Mouse (Mus musculus): ENCODE measurements at regions not wholly inside any gene's neighbourhood (a gene's known extent, or its start where the extent isn't known, plus 50 kb on each side); places are given as distances from the start of the nearest gene placed in this dataset.

- no peak for DNase-seq (ENCODE audit: low spot score)
Measured at GRCm38 (mm10) chr4:47630006-47630405, 155.5 kb downstream of the Sec61b start.

GRCm38 (mm10) chr4:47630427-47630826, 156.0 kb downstream of the Sec61b start:
- no peak for DNase-seq (ENCODE audit: low spot score)

DNA sequence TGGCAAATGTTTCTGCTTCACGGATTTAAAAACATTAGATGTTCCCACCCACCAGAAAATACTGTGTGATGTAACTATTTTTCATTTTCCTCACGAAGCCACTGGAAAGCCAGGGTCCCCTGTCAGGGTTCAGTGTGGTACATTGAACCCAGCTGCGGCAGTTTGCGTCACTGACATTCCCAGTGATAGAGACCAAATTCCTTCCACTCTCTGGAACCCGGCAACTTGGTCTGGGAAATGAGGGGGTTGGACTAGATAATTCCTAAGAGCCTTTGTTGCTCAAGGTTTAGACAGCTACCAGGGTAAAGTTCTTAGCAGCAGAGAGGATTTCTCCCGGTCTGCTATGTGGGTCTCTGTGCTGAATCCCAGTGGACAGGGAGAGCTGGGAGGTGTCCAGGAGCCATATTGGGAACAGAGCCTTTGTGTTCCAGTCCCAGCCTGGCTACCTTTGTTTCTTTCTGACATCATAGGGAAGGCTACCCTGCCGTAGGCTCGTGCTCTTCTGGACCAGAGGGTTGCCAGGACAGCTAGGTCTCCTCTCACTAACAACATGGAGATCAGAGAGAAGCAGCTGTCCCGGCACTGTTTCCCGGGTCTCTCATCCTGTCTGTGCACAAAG, 164.5 kb downstream of the Sec61b start:
- no peak for DNase-seq (ENCODE audit: low spot score)

DNA sequence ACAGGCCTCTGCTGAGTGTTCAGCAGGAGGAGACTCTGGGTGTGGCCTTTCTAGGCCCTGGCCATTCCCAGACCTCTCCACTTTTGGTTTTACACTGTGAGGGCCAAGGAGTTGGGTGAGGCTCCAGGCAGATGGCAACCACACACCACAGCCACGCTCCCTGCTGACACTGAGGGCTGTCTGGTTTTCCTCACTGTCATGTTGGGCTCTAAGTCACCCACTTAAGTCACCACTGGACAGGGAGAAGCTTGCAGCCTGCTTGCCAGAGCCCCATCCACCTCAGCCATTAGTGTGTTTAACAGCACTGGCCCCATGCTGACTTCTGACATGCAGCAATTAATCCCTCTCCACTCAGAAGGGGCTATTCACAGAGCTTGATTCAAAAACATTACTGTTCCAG, 170.6 kb downstream of the Sec61b start:
- peak; percentile 49 for DNase-seq (ENCODE audit: low spot score)

DNA sequence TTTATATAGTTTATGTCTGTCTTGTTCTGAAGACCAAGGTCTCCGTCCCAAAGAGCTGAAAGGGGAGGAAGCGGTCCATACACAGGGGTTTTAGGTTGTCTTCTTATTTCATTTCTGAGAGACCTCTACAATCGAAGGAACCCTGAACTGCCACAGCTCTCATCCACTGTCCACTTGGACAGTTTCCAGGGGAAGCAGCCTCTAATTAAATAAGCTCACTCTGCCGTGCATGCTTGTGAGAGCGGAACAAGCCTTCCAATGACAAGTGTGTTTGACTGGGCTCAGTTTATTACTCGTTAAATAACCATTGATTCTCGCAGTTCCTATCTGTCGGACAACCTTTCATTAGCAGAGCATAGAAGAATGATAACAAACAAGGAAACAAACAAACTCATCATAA, 174.2 kb downstream of the Sec61b start:
- DNase-seq (ENCODE audit: low spot score): no peak

DNA sequence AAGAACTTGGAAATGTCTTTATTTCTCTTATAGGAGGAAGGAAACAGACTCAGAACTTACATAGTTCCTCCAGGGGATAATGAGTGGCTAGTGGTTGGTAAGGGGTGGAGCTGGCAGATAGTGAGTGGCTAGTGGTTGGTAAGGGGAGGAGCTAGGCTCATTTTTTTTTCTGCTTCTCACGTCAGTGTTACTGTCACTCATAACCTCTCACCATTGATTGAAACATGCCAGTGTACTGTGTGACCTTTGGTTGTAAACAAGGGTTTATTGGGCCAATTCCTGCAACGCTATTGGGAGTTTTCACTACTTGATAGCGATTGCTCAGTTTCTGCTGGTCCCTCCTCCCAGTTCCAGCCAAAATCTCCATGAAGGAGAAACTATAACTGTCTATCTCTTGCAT, 175.5 kb downstream of the Sec61b start:
- no peak for DNase-seq (ENCODE audit: low spot score)

DNA sequence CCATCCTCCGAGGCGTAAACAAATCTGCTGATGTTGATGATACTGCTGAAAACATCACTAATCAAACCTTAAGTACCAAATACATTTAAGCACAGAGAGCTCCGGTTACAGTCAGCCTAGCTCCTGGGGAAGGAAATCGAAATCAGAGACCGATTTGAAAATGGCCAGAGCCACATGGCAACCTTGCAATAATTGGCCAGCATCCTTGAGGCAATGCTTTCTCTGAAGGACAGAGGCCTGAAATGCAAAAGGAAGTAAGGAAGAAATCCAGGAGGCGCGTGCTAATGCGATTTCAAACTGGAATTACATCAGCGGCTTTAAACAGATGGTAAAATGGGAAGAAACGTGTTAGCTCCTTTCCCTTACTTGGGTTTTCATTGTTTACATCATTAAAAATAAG, 177.1 kb downstream of the Sec61b start:
- DNase-seq (ENCODE audit: low spot score): peak; percentile 5

GRCm38 (mm10) chr4:47653143-47653542, 178.7 kb downstream of the Sec61b start:
- no peak for DNase-seq (ENCODE audit: low spot score)

DNA sequence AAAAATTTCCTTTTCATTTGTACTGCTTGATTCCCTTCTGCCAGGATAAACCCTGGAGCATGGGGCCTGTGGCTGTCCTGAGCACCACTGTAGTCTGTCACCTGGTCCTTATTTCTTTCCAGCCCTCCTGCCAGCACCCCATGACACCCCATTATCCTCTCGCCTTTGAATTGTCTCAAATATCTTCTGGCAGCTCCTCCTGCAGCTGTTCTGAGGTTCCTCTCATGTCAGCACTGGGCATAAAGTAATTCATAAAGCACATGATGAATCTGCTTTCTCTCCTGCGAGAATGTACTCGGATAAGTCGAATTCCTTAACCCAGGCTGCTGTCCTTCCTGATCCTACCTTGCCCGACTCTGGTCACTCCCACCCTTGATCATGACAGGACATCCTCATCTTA, 195.1 kb downstream of the Sec61b start:
- DNase-seq (ENCODE audit: low spot score): no peak

GRCm38 (mm10) chr4:47670476-47670875, 196.0 kb downstream of the Sec61b start:
- DNase-seq (ENCODE audit: low spot score): no peak

DNA sequence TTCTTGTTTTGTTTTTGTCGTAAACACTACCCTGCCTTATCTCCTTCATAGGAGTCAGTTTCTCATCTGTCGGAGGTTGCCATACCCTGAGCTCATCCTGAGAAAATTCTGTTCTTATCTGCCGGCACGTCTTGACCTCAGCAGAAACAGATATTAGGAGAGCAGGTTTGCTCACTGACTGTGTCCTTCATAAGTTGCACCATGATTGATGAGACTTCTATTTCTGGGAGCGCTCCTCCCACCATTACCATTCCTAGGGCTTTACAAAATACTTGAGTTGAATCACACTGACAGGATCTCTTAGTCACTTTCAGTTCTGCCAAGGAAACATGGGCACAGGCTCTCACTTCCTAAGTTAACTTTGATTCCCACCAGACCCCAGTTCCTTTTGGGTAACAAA, 196.9 kb downstream of the Sec61b start:
- no peak for DNase-seq (ENCODE audit: low spot score)

DNA sequence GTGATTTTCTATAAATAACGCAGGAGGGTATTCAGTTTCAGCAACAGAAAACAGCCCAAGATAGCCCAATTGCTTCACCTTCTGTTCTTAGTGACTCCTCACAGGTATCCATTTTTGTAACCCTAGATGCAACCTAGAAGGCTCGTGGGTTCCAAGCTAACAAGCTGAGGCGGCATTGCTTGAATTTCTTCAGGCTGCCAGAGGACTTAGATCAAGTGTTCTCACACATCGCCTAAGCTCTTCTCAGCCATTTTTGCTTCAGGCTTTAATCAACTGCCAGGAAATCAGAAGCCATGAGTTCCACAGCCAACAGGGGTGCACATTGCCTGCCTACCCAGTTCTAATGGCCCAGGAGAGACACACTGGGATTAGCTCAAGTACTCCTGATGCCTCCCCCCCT, 206.7 kb downstream of the Sec61b start:
- no peak for DNase-seq (ENCODE audit: low spot score)

- DNase-seq (ENCODE audit: low spot score): no peak
Measured at GRCm38 (mm10) chr4:47691207-47691606, 216.7 kb downstream of the Sec61b start.

- DNase-seq (ENCODE audit: low spot score): no peak
Measured at GRCm38 (mm10) chr4:47692654-47693053, 218.2 kb downstream of the Sec61b start.

- DNase-seq (ENCODE audit: low spot score): no peak
Measured at GRCm38 (mm10) chr4:47693221-47693620, 218.8 kb downstream of the Sec61b start.

DNA sequence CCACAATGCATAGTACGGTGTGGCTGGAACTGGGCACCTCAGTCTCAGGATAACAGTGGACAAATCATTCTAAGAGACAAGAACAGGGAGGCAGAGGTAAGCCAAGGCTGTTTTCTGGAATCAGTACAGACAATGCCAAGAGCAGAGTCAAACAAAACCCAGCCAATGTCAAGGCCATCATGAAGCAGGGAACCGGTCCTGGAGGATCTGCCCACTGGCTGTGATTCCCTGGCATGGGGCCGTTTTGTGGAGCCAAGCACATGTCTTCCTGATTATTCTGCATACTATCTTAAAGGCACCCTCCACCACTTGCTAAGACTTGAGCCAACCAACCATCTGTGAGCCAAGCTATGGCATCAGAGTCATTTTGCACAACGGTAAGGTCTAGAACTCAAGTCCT, 222.6 kb downstream of the Sec61b start:
- no peak for DNase-seq (ENCODE audit: low spot score)

DNA sequence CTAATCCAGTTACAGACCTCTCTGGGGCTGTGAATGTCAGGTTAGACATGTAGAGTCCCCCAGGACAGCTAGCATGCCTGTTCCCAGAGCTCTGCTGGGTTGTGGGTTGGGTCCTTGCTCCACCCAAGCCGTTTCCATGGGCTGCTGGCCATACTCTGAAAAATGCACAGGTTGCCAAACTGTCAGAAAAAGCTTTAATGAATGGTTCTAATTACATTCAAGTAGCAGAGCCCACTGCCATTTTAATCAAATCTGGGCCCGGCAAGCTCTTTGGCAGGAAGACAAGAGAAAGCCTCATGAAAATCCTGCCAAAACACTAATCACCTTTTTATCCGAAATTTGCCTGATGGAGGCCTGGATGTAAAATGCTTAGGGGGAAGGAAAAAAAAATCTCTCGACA, 224.1 kb downstream of the Sec61b start:
- DNase-seq (ENCODE audit: low spot score): no peak

GRCm38 (mm10) chr4:47698926-47699325, 224.5 kb downstream of the Sec61b start:
- DNase-seq (ENCODE audit: low spot score): no peak

- no peak for DNase-seq (ENCODE audit: low spot score)
Measured at GRCm38 (mm10) chr4:47703501-47703900, 229.0 kb downstream of the Sec61b start.

- DNase-seq (ENCODE audit: low spot score): no peak
Measured at GRCm38 (mm10) chr4:47704607-47705006, 230.1 kb downstream of the Sec61b start.

GRCm38 (mm10) chr4:47707966-47708365, 233.5 kb downstream of the Sec61b start:
- no peak for DNase-seq (ENCODE audit: low spot score)

DNA sequence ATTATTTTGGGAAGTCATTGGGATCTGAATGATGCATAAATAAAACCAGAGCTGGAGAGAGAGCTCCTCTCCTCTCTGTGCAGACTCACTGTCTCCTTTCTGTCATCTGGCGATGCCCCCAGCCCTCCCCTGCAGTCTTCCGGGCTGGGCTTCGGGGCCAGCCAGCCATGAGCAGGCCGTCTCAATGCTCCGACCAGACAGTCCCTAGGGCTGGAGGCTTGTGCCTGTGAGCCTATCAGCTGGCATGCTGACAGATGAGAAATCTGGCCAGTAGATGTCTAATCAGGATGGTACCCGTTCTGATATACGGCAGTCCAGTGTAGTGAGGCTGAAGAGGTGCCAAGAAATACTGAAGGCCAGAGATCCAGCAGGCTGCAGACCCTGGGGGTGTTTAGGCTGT, 238.9 kb downstream of the Sec61b start:
- no peak for DNase-seq (ENCODE audit: low spot score)

GRCm38 (mm10) chr4:47724331-47725004, 250.0 kb downstream of the Sec61b start:
- peak; percentile 72 for DNase-seq (ENCODE audit: low spot score)

GRCm38 (mm10) chr4:47725005-47725340, 250.5 kb downstream of the Sec61b start:
- DNase-seq (ENCODE audit: low spot score): no peak
